Mouse (Mus musculus): Measurements from ENCODE around the gene Borcs8.

- TF ChIP-seq CTCF (IDR thresholded peaks at IDR 0.05; ENCODE audit: control insufficient read depth, insufficient read depth, insufficient replicate concordance, low read depth, low read length) = no peak
- no peak for TF ChIP-seq POLR2A (IDR thresholded peaks at IDR 0.05; ENCODE audit: control insufficient read depth, low read depth, low read length)
Observed at GRCm38 (mm10) chr8:70178231-70178630, 38.9 kb downstream of the Borcs8 start.

Measured in testis, adult 2 months (tissue).